Mouse (Mus musculus) limb, embryonic 10.5 days (tissue): ENCODE results near the gene Mus81. TPM values are rescaled to one million over a fixed set of nuclear protein-coding genes. Genes with fewer than 3 reads are reported as not detected.

Source experiments
- DNase-seq: peaks from one replicate; pipeline ENCODE4 v3.0.0-alpha.2; 2017; ENCODE audit warnings: low spot score
- H3K27ac ChIP-seq: fragments of 300-500 bp; sonication (generic); 2 replicates; pipeline ENCODE4 v1.5.1; 2016; ENCODE audit warnings: mild to moderate bottlenecking
- H3K27me3 ChIP-seq: fragments of 300-500 bp; sonication (generic); 2 replicates; pipeline ENCODE4 v1.6.1; 2016; ENCODE audit warnings: low read depth, mild to moderate bottlenecking; ENCODE audit not compliant: poor library complexity, severe bottlenecking
- H3K36me3 ChIP-seq: fragments of 300-500 bp; sonication (generic); 2 replicates; pipeline ENCODE4 v1.6.1; 2016; ENCODE audit warnings: mild to moderate bottlenecking, moderate library complexity
- H3K4me1 ChIP-seq: fragments of 300-500 bp; sonication (generic); 2 replicates; pipeline ENCODE4 v1.6.1; 2016
- H3K4me3 ChIP-seq: fragments of 300-500 bp; sonication (generic); 2 replicates; pipeline ENCODE4 v1.5.1; 2016; ENCODE audit warnings: mild to moderate bottlenecking, moderate library complexity
- H3K9me3 ChIP-seq: fragments of 300-500 bp; sonication (generic); replicated peaks from 2 replicates; pipeline ENCODE4 v1.6.1; 2016; ENCODE audit warnings: mild to moderate bottlenecking
- whole genome bisulfite sequencing: fragments of 180-500 bp; shearing (Covaris S2); methylation state at CpG from one replicate; pipeline ENCODE4 v1.1.7; 2016; 5-methylcytosine and 5-hydroxymethylcytosine counted together
- polyA plus RNA-seq: library from polyadenylated mRNA; unstranded; fragments of >200 nt; fragmentation: Nextera tagmentation; extraction: Ambion mirVana; gene quantifications from 2 replicates; pipeline ENCODE4 v1.2.1, GENCODE M21; 2016

Gene Mus81
- polyA plus RNA-seq, 1 experiment from 2014 or later = 40.4 TPM

DNA sequence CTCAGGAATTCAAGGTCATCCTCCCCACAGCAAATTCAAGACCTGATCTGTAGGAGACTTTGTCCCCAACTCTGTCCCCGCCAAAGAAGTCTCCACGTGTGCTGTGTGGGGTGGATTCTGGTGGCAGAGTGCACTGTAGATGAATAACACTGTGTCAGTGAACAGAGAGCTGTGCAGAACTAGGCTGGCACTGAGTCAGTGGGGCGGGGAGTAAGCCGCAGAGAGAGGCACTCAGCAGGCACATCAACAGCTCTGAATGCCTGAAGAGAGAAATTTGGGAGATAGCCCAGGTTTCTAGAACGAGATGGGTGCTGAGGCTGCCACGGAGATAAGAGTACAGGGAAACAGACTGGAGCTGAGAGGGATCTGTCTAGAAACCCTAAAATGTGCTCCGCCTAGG is 29.2 kb downstream of the Mus81 start:
- Histone ChIP-seq H3K36me3 (peaks cover 44% of the 10 kb centered on the region), H3K4me1 (peaks cover 56% of the 10 kb centered on the region), H3K27ac (no peak overlapping the region), H3K9me3 (no peaks in the 10 kb centered on the region), H3K4me3 (no peak overlapping the region), H3K27me3 (peaks cover 11% of the 10 kb centered on the region)
- WGBS = 72% methylated on average over 7 of the region's 7 CpGs
- DNase-seq = no peak

- 18% methylated on average over 14 of the region's 14 CpGs for WGBS
- Histone ChIP-seq H3K4me3 (peak within 1 kb of the TSS; percentile 79), H3K36me3 (peaks cover 42% of the 10 kb centered on the region), H3K9me3 (no peaks in the 10 kb centered on the region), H3K4me1 (peaks cover 52% of the 10 kb centered on the region), H3K27me3 (peaks cover 11% of the 10 kb centered on the region), H3K27ac (peak within 1 kb of the TSS; percentile 95)
- no peak for DNase-seq
Observed at GRCm38 (mm10) chr19:5457746-5458442, 30.3 kb downstream of the Mus81 start, which contains the start of gene Ccdc85b. Gene Ccdc85b (minus strand): TSS chr19:5457894.

GRCm38 (mm10) chr19:5456922-5457745 is 31.1 kb downstream of the Mus81 start:
- H3K4me1 ChIP-seq = peaks cover 52% of the 10 kb centered on the region
- under 1% methylated on average over 70 of the region's 70 CpGs for WGBS
- no peaks in the 10 kb centered on the region for H3K9me3 ChIP-seq
- H3K36me3 ChIP-seq = peaks cover 37% of the 10 kb centered on the region
- H3K27me3 ChIP-seq = peaks cover 11% of the 10 kb centered on the region
- H3K27ac ChIP-seq = peak overlapping the region; percentile 95
- peak overlapping the region; percentile 79 for H3K4me3 ChIP-seq
- peak; percentile 95 for DNase-seq

GRCm38 (mm10) chr19:5456241-5456921 is 31.8 kb downstream of the Mus81 start:
- Histone ChIP-seq H3K27me3 (peaks cover 16% of the 10 kb centered on the region), H3K36me3 (peaks cover 34% of the 10 kb centered on the region), H3K27ac (peak overlapping the region; percentile 95), H3K4me3 (peak overlapping the region; percentile 79), H3K4me1 (peaks cover 47% of the 10 kb centered on the region), H3K9me3 (no peaks in the 10 kb centered on the region)
- 6% methylated on average over 26 of the region's 26 CpGs for WGBS
- peak; percentile 42 for DNase-seq

- Histone ChIP-seq H3K27ac (peak overlapping the region; percentile 95), H3K36me3 (peaks cover 35% of the 10 kb centered on the region), H3K4me3 (peak overlapping the region; percentile 79), H3K9me3 (no peaks in the 10 kb centered on the region), H3K27me3 (peaks cover 24% of the 10 kb centered on the region), H3K4me1 (peaks cover 40% of the 10 kb centered on the region)
- 69% methylated on average over 8 of the region's 8 CpGs for WGBS
- DNase-seq = no peak
Observed at GRCm38 (mm10) chr19:5455568-5455967, 32.6 kb downstream of the Mus81 start.

DNA sequence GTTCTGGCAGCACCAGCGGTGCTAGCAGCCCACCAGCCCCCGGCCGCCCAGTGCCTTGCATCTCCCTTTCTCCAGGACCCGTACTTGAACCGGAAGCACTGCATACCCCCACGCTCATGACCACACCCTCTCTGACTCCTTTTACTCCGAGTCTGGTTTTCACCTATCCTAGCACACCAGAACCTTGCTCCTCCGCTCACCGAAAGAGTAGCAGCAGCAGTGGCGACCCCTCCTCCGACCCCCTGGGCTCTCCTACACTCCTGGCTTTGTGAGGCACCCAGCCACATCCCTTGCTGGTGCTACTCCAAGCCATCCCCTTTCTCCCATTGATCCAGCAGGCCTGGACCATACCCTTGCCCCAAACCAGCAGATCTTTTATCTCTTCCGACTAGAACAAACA is 33.2 kb downstream of the Mus81 start:
- Histone ChIP-seq H3K4me3 (peak overlapping the region; percentile 79; the same call in 1 of the 2 replicates), H3K27me3 (peaks cover 29% of the 10 kb centered on the region), H3K4me1 (peaks cover 39% of the 10 kb centered on the region), H3K36me3 (peaks cover 35% of the 10 kb centered on the region), H3K9me3 (no peaks in the 10 kb centered on the region), H3K27ac (no peak overlapping the region)
- DNase-seq = no peak
- 82% methylated on average over 12 of the region's 12 CpGs for WGBS

DNA sequence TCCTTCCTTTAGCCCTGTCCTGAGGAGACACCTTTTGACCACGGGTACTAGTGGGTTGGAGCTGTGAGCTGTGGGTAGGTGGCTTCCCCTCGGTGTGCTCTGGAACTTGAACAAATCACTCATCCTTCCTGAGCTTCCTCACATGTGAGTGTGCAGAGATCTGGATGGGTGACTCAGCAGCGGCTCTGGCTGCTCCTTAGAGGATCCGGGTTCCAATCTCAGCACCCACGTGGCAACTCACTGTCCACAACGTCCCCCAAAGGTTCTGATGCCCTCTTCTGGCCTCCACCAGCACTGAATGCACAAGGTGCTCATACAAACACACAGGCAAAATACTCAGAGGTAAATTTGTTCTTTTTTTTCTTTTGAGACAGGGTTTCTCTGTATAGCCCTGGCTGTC is 36.4 kb downstream of the Mus81 start:
- H3K4me3 ChIP-seq = no peak overlapping the region
- peaks cover 35% of the 10 kb centered on the region for H3K36me3 ChIP-seq
- H3K27me3 ChIP-seq = peaks cover 51% of the 10 kb centered on the region
- no peaks in the 10 kb centered on the region for H3K9me3 ChIP-seq
- DNase-seq = no peak
- H3K27ac ChIP-seq = no peak overlapping the region
- 80% methylated on average over 6 of the region's 6 CpGs for WGBS
- H3K4me1 ChIP-seq = peaks cover 40% of the 10 kb centered on the region

- H3K9me3 ChIP-seq = no peaks in the 10 kb centered on the region
- WGBS = 88% methylated on average over 3 of the region's 3 CpGs
- H3K27me3 ChIP-seq = peaks cover 72% of the 10 kb centered on the region
- no peak overlapping the region for H3K4me3 ChIP-seq
- peaks cover 25% of the 10 kb centered on the region for H3K36me3 ChIP-seq
- peaks cover 19% of the 10 kb centered on the region for H3K4me1 ChIP-seq
- no peak overlapping the region for H3K27ac ChIP-seq
- no peak for DNase-seq
Observed at GRCm38 (mm10) chr19:5449673-5450072, 38.5 kb downstream of the Mus81 start.

GRCm38 (mm10) chr19:5448354-5449150 is 39.6 kb downstream of the Mus81 start:
- no peak overlapping the region for H3K27ac ChIP-seq
- WGBS = 8% methylated on average over 36 of the region's 36 CpGs

DNA sequence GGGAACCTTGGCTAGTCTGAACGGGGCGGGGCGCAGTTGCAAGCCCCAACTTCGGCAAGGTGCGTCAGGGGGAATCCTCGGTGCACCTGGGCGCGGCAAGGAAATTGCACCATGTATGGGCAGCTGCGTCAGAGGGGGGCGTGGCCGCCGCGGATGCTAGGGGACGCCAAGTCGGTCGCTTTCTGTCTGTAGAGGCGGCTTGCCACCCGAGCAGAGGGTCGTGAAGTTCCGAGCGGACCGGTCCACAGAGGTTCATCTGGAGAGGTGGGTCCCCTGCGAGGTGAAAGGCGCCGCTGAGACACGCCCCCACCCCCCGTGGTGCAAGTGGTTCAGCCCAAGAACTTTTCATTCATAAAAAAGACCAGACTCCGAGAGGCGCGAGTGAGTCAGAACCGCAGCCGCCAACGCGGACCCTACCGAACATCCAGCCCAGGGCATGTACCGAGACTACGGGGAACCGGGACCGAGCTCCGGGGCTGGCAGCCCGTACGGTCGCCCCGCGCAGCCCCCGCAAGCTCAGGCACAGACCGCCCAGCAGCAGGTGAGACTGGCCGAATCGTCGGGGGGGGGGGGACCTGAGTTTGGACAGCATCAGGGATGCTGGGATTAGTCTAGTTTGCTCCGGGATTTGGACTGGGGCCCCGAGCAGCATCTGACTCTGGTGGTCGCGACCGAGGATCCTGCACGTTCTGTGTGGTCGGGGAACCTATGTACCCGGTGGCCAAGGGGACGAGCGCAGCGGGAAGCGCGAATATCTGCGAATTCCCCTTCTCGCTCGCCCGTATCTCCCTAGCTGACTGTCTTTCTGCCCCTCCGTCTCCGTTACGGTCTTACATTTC is 40.5 kb downstream of the Mus81 start, which contains the start of gene Fosl1:
TSS of gene Fosl1 (plus strand) at position 33 of the 839 bp plus-strand sequence.
- WGBS = under 1% methylated on average over 70 of the region's 70 CpGs
- no peaks in the 10 kb centered on the region for H3K9me3 ChIP-seq
- H3K27ac ChIP-seq = peak within 1 kb of the TSS; percentile 44; the same call in 1 of the 2 replicates

More at GRCm38 (mm10) chr19:5448354-5449150, 39.6 kb downstream of the Mus81 start:
- peaks cover 19% of the 10 kb centered on the region for H3K4me1 ChIP-seq
- no peaks in the 10 kb centered on the region for H3K9me3 ChIP-seq
- H3K4me3 ChIP-seq = peak overlapping the region; percentile 67
- peak; percentile 57 for DNase-seq
- H3K36me3 ChIP-seq = peaks cover 14% of the 10 kb centered on the region
- H3K27me3 ChIP-seq = peaks cover 80% of the 10 kb centered on the region

GRCm38 (mm10) chr19:5445747-5446146 is 42.5 kb downstream of the Mus81 start:
- no peaks in the 10 kb centered on the region for H3K9me3 ChIP-seq
- no peak for DNase-seq
- no peak overlapping the region for H3K27ac ChIP-seq
- no peak overlapping the region for H3K4me3 ChIP-seq
- peaks cover 19% of the 10 kb centered on the region for H3K4me1 ChIP-seq
- peaks cover 69% of the 10 kb centered on the region for H3K27me3 ChIP-seq
- no peaks in the 10 kb centered on the region for H3K36me3 ChIP-seq
- 89% methylated on average over 5 of the region's 5 CpGs for WGBS

More for the DNA sequence above, 40.5 kb downstream of the Mus81 start, which contains the start of gene Fosl1:
- peak within 1 kb of the TSS; percentile 67 for H3K4me3 ChIP-seq
- peaks cover 19% of the 10 kb centered on the region for H3K4me1 ChIP-seq
- peaks cover 80% of the 10 kb centered on the region for H3K27me3 ChIP-seq
- peaks cover 7% of the 10 kb centered on the region; the same call in 1 of the 2 replicates for H3K36me3 ChIP-seq
- DNase-seq = peak; percentile 80
